Mouse (Mus musculus): Measurements from ENCODE around the gene Far1. TPM values are rescaled to one million over a fixed set of nuclear protein-coding genes. Genes with fewer than 3 reads are reported as not detected.

The Far1 gene
- polyA plus RNA-seq, 1 experiment, result 8.2 TPM

DNA sequence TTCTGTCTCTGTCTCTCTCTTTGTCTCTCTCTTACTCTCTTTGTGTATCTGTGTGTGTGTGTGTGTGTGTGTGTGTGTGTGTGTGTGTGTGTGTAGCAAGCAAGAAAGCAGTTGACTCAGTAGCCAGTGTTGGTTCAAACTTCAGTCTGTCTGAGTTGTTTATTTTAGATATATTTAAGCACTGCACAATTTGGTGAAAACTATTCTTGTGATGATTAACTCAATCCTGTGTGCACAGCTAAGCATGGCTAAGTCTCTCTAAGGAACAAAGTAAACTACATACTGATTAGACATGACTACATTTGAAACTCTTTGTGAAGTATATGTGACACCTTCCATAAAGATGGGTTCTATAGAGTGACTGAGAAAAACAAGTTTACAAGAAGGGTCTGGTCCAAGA lies 83.6 kb downstream of the Far1 start:
- TF ChIP-seq MYOD1 (IDR thresholded peaks at IDR 0.05; ENCODE audit: control insufficient read depth in 1 of 3, insufficient read length in 2 of 3, low read depth in 2 of 3), result no peak
- TF ChIP-seq MAX (IDR thresholded peaks at IDR 0.05; ENCODE audit: low read depth), result no peak
- TF ChIP-seq POLR2A (IDR thresholded peaks at IDR 0.05; ENCODE audit: insufficient read length, low read depth), result no peak
- TF ChIP-seq TCF12 (IDR thresholded peaks at IDR 0.05; ENCODE audit: insufficient read depth, poor library complexity, severe bottlenecking), result no peak
- TF ChIP-seq REST (IDR thresholded peaks at IDR 0.05; ENCODE audit: insufficient read depth, insufficient read length), result no peak
- TF ChIP-seq USF1 (IDR thresholded peaks at IDR 0.05; ENCODE audit: low read depth), result no peak
- TF ChIP-seq SRF (IDR thresholded peaks at IDR 0.05; ENCODE audit: control insufficient read depth, insufficient read length, low read depth), result no peak
- no peak for TF ChIP-seq POLR2AphosphoS2 (IDR thresholded peaks at IDR 0.05; ENCODE audit: insufficient read length, low read depth)
- no peak for TF ChIP-seq TCF3 (IDR thresholded peaks at IDR 0.05; ENCODE audit: insufficient read length, low read depth)
- no peak for TF ChIP-seq E2F4 (IDR thresholded peaks at IDR 0.05; ENCODE audit: insufficient read depth)
- TF ChIP-seq CEBPB (IDR thresholded peaks at IDR 0.05; ENCODE audit: insufficient read depth, poor library complexity, severe bottlenecking), result no peak
- TF ChIP-seq MYOG (IDR thresholded peaks at IDR 0.05; ENCODE audit: control insufficient read depth in 1 of 3, insufficient read depth in 1 of 3, insufficient read length in 2 of 3, low read depth in 2 of 3), result no peak
- peaks cover 6% of the 10 kb centered on the region for H3K27me3 ChIP-seq (ENCODE audit: control insufficient read depth, insufficient read depth, insufficient read length)
- no peak overlapping the region for H3K4me3 ChIP-seq
- no peak overlapping the region for H3ac ChIP-seq (ENCODE audit: control insufficient read depth, insufficient read length)
- no peaks in the 10 kb centered on the region for H3K36me3 ChIP-seq (ENCODE audit: control insufficient read depth, insufficient read depth)
- H3K4me2 ChIP-seq (ENCODE audit: low read depth), result no peak overlapping the region
- no peaks in the 10 kb centered on the region for H3K79me2 ChIP-seq (ENCODE audit: control insufficient read depth, insufficient read depth)

GRCm38 (mm10) chr7:113601803-113602202 lies 88.2 kb downstream of the Far1 start:
- H3ac ChIP-seq (ENCODE audit: control insufficient read depth, insufficient read length), result no peak overlapping the region
- TF ChIP-seq USF1 (IDR thresholded peaks at IDR 0.05; ENCODE audit: low read depth) (no peak), CEBPB (IDR thresholded peaks at IDR 0.05; ENCODE audit: insufficient read depth, poor library complexity, severe bottlenecking) (no peak), MAX (IDR thresholded peaks at IDR 0.05; ENCODE audit: low read depth) (no peak), SRF (IDR thresholded peaks at IDR 0.05; ENCODE audit: control insufficient read depth, insufficient read length, low read depth) (no peak), TCF12 (IDR thresholded peaks at IDR 0.05; ENCODE audit: insufficient read depth, poor library complexity, severe bottlenecking) (no peak), MYOG (IDR thresholded peaks at IDR 0.05; ENCODE audit: control insufficient read depth in 1 of 3, insufficient read depth in 1 of 3, insufficient read length in 2 of 3, low read depth in 2 of 3) (no peak), E2F4 (IDR thresholded peaks at IDR 0.05; ENCODE audit: insufficient read depth) (no peak), POLR2AphosphoS2 (IDR thresholded peaks at IDR 0.05; ENCODE audit: insufficient read length, low read depth) (no peak), MYOD1 (IDR thresholded peaks at IDR 0.05; ENCODE audit: control insufficient read depth in 1 of 3, insufficient read length in 2 of 3, low read depth in 2 of 3) (no peak), POLR2A (IDR thresholded peaks at IDR 0.05; ENCODE audit: insufficient read length, low read depth) (no peak), REST (IDR thresholded peaks at IDR 0.05; ENCODE audit: insufficient read depth, insufficient read length) (no peak), TCF3 (IDR thresholded peaks at IDR 0.05; ENCODE audit: insufficient read length, low read depth) (no peak)
- H3K27me3 ChIP-seq (ENCODE audit: control insufficient read depth, insufficient read depth, insufficient read length), result peaks cover 6% of the 10 kb centered on the region
- H3K4me3 ChIP-seq, result no peak overlapping the region
- no peaks in the 10 kb centered on the region for H3K79me2 ChIP-seq (ENCODE audit: control insufficient read depth, insufficient read depth)
- no peaks in the 10 kb centered on the region for H3K36me3 ChIP-seq (ENCODE audit: control insufficient read depth, insufficient read depth)
- no peak overlapping the region for H3K4me2 ChIP-seq (ENCODE audit: low read depth)

DNA sequence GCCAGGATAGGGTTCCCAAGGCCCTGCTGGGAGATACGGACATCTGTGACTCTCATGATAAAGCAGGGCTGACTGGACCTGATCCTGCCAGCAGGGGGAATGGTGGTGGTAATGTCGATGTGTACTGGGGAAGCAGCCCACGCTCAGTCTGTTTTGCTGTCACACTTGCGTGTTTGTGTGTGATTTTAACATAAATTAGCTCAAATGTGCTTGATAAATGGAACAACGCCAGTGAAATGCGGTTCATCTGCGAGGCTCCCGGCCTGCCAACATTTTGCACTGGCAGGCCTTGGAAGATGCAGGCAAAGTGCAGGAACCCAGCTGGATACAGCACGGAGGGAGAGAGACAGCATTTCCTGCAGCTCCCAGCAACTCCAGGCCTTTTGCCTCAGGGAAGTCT lies 94.3 kb downstream of the Far1 start:
- no peak overlapping the region for H3K4me2 ChIP-seq (ENCODE audit: low read depth)
- TF ChIP-seq TCF12 (IDR thresholded peaks at IDR 0.05; ENCODE audit: insufficient read depth, poor library complexity, severe bottlenecking) (no peak), REST (IDR thresholded peaks at IDR 0.05; ENCODE audit: insufficient read depth, insufficient read length) (no peak)

DNA sequence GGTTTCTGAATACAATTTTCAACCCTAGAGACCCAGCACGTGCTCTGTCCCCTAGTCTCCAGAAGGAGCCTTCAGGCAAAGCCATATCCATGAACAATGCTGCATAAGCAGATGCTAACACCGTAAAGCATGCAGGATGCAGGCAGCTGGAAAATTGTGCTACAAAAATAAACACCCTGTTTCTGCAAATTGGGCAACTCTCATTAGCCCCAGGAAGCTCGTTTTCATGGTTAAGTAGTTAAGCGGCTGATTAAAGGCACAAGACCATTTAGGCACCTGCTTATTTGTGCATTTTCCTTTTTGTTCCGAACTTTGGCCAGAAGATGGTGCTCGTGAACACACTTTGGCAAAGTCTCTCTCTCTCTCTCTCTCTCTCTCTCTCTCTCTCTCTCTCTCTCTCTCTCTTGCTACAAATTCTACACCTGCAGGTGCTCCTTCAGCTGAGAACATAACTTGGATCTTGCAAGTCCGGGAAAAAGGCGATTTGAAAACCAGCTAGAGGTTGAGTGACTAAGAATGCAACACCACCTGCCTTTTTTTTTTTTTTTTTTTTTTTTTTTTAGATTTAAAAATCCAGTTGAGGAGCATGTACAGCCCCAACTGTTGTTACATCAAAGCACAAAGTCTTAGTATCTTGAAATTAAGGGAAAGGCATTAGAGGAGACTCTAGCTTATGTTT lies 95.5 kb downstream of the Far1 start:
- Histone ChIP-seq H3K36me3 (ENCODE audit: control insufficient read depth, insufficient read depth) (no peaks in the 10 kb centered on the region), H3K4me3 (no peak overlapping the region), H3ac (ENCODE audit: control insufficient read depth, insufficient read length) (no peak overlapping the region), H3K4me2 (ENCODE audit: low read depth) (no peak overlapping the region), H3K27me3 (ENCODE audit: control insufficient read depth, insufficient read depth, insufficient read length) (no peaks in the 10 kb centered on the region), H3K79me2 (ENCODE audit: control insufficient read depth, insufficient read depth) (no peaks in the 10 kb centered on the region)
- TF ChIP-seq MYOD1 (IDR thresholded peaks at IDR 0.05; ENCODE audit: control insufficient read depth in 1 of 3, insufficient read length in 2 of 3, low read depth in 2 of 3), result no peak
- TF ChIP-seq MYOG (IDR thresholded peaks at IDR 0.05; ENCODE audit: control insufficient read depth in 1 of 3, insufficient read depth in 1 of 3, insufficient read length in 2 of 3, low read depth in 2 of 3), result no peak
- TF ChIP-seq POLR2AphosphoS2 (IDR thresholded peaks at IDR 0.05; ENCODE audit: insufficient read length, low read depth), result no peak
- TF ChIP-seq TCF3 (IDR thresholded peaks at IDR 0.05; ENCODE audit: insufficient read length, low read depth), result no peak
- TF ChIP-seq E2F4 (IDR thresholded peaks at IDR 0.05; ENCODE audit: insufficient read depth), result no peak
- TF ChIP-seq CEBPB (IDR thresholded peaks at IDR 0.05; ENCODE audit: insufficient read depth, poor library complexity, severe bottlenecking), result no peak
- no peak for TF ChIP-seq MAX (IDR thresholded peaks at IDR 0.05; ENCODE audit: low read depth)
- no peak for TF ChIP-seq SRF (IDR thresholded peaks at IDR 0.05; ENCODE audit: control insufficient read depth, insufficient read length, low read depth)
- TF ChIP-seq POLR2A (IDR thresholded peaks at IDR 0.05; ENCODE audit: insufficient read length, low read depth), result no peak
- no peak for TF ChIP-seq USF1 (IDR thresholded peaks at IDR 0.05; ENCODE audit: low read depth)

More for the DNA sequence above, 94.3 kb downstream of the Far1 start:
- no peaks in the 10 kb centered on the region for H3K79me2 ChIP-seq (ENCODE audit: control insufficient read depth, insufficient read depth)
- no peak overlapping the region for H3K4me3 ChIP-seq
- no peaks in the 10 kb centered on the region for H3K36me3 ChIP-seq (ENCODE audit: control insufficient read depth, insufficient read depth)
- H3K27me3 ChIP-seq (ENCODE audit: control insufficient read depth, insufficient read depth, insufficient read length), result no peaks in the 10 kb centered on the region
- no peak overlapping the region for H3ac ChIP-seq (ENCODE audit: control insufficient read depth, insufficient read length)

GRCm38 (mm10) chr7:113612628-113613027 lies 99.0 kb downstream of the Far1 start:
- Histone ChIP-seq H3K4me3 (no peak overlapping the region), H3K4me2 (ENCODE audit: low read depth) (no peak overlapping the region), H3ac (ENCODE audit: control insufficient read depth, insufficient read length) (no peak overlapping the region), H3K79me2 (ENCODE audit: control insufficient read depth, insufficient read depth) (no peaks in the 10 kb centered on the region), H3K27me3 (ENCODE audit: control insufficient read depth, insufficient read depth, insufficient read length) (peaks cover 8% of the 10 kb centered on the region), H3K36me3 (ENCODE audit: control insufficient read depth, insufficient read depth) (no peaks in the 10 kb centered on the region)
- TF ChIP-seq MYOG (IDR thresholded peaks at IDR 0.05; ENCODE audit: control insufficient read depth in 1 of 3, insufficient read depth in 1 of 3, insufficient read length in 2 of 3, low read depth in 2 of 3), result no peak
- TF ChIP-seq CEBPB (IDR thresholded peaks at IDR 0.05; ENCODE audit: insufficient read depth, poor library complexity, severe bottlenecking), result no peak
- TF ChIP-seq REST (IDR thresholded peaks at IDR 0.05; ENCODE audit: insufficient read depth, insufficient read length), result no peak
- TF ChIP-seq USF1 (IDR thresholded peaks at IDR 0.05; ENCODE audit: low read depth), result no peak
- no peak for TF ChIP-seq E2F4 (IDR thresholded peaks at IDR 0.05; ENCODE audit: insufficient read depth)
- no peak for TF ChIP-seq POLR2A (IDR thresholded peaks at IDR 0.05; ENCODE audit: insufficient read length, low read depth)
- TF ChIP-seq TCF3 (IDR thresholded peaks at IDR 0.05; ENCODE audit: insufficient read length, low read depth), result no peak
- TF ChIP-seq MAX (IDR thresholded peaks at IDR 0.05; ENCODE audit: low read depth), result no peak
- no peak for TF ChIP-seq MYOD1 (IDR thresholded peaks at IDR 0.05; ENCODE audit: control insufficient read depth in 1 of 3, insufficient read length in 2 of 3, low read depth in 2 of 3)
